Mouse (Mus musculus): ENCODE measurements around the gene Slc12a6.

Gene Slc12a6

DNA sequence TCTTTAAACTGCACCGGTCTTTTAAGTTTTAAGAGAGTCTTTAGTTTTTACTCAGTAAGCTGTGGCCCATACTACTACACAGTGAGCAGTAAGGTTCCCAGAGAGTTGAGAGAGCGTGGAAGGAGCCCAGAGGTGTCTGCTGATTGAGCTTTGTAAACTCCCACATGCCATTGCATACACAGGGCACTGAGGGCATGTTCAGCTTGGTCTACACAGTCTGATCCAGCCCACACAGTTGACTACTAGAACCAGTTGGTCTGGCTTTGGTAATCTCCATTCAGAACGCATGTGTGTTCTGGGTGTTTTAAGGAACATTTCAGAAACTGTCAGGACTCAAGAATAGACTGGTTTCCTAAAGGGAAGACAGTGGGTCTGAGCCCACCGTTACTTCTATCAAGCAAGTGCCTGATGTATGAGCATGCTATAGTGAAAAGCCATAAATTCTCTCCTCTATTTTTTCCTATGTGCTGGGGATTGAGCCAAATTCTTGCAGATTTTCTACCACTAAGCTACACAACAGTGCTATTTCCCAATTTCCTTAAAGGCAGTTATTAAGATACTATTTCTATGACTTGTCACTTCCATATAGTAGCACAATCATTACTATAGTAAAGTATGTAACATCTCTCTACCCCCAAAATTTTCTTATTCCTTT is 125.8 kb downstream of the Slc12a6 start:
- no peak for DNase-seq (ENCODE audit: low read depth)

DNA sequence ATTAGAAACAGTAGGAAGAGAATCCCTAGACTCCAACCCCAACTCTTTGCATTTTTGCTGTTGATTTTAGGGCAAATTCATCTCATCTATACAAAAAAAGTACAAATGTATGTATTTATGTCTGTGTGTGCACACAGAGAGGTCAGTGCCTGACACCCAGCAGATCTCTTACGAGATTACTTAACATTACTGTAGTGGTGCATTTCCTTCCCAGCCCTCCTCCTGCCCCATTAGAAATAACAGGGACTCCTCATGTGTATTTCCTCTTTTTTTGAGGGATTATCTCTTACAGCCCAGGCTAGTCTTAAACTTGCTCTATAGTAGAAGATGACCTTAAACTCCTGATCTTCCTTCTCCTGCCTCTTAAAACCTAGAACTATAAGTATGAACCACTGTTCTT is 127.1 kb downstream of the Slc12a6 start:
- no peak for DNase-seq (ENCODE audit: low read depth)

DNA sequence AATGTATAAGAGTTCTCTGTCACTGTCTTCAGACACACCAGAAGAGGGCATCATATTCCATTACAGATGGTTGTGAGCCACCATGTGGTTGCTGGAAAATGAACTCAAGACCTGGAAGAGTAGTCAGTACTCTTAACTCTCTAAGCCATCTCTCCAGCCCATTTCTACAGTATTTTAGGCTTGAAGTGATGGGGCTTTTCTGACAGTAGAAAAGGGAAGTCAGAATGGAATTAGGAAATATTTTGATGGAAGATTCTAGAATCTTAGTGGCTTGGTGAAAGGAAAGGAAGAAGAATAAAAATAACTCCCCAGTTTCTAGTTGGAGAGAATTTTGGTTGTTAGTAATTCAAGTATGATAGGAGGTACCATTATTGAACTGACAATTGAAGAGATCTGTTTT is 128.3 kb downstream of the Slc12a6 start:
- DNase-seq (ENCODE audit: low read depth): no peak

DNA sequence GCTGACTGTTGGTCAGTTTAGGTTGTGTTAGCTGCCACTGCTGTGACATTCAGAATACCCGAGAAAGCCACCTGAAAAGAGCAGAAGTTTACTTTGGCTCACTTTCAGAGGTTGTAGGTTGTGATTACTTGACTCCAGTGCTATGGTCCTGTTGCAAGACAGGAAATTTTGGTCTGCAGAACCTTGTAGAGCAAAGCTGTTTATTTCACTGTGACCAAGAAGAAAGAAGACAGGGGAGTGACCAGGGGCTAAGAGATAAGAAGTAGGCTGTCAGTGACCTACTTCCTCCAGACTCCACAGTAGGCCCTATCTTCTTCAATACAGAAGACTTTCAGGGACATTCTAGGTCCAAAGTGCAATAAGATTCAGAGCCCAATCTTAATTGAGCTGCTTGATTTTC is 131.0 kb downstream of the Slc12a6 start:
- DNase-seq (ENCODE audit: low read depth): no peak

DNA sequence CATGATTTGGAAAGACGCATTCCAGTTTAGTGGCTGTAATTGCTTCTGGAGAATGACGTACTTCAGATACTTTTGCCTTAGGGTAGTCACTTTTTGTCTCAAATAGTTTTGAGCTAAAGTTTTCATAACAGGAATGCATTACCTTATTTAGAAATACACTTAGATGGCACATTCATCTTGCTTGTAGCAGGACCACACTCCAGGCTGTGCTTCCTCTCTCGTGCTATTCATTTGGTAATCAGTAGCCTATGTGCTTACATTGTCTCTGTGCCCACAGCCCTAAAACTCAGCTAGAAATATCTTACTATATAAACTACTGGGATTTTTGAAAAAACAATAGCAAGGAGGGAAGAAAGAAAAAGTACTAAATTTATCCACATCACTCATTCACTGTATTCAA is 141.4 kb downstream of the Slc12a6 start:
- no peak for DNase-seq (ENCODE audit: low read depth)
